Mouse (Mus musculus) G1E (cell line): ENCODE measurements around the gene Pla2g3.

Source experiments
- CTCF ChIP-seq: IDR thresholded peaks from 2 replicates; pipeline ENCODE4 v1.5.1; 2012; ENCODE audit warnings: low read depth, low read length, inconsistent platforms, mixed read lengths
- GATA1 ChIP-seq: IDR thresholded peaks from 2 replicates; pipeline ENCODE4 v1.6.1; 2012; ENCODE audit warnings: borderline replicate concordance, low read length, inconsistent platforms, mixed read lengths

DNA sequence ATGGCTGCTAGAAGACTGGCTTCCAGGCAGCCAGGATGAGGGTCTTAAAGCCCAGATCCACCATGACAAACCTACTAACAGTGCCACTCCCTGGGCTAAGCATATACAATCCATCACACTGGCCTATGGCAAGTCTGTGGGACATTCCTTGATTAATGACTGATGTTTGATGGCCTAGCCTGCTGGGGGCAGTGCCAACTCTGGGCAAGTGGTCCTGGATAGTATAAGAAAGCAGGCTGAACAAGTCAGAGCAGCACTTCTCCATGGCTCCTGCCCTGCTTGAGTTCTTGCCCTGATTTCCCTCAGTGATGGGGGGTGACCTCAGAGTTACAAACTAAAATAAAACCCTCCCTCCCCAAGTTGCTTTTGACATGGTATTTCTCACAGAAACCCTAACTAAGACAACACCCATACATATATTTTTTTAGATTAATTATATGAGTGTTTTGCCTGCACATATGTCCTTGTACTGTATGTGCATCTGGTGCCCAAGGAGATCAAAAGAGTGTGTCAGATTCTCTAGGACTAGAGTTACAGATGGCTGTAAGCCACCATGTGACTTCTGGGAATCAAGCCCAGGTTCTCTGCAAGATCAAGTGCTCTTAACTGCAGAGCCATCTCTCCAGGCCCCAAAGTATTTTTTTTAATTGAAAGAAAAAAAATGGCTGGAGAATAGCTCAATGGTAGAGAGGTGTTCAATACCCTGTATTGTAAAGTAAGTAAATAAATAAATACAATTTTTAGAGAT, 46.2 kb upstream of the Pla2g3 start:
- TF ChIP-seq GATA1: no peak
- TF ChIP-seq CTCF: no peak
